ENCODE assay signal across 8 mouse cellular contexts in genomic region chr4:155894311-155894881, GRCm38 (mm10). TPM values are rescaled to one million over a fixed set of nuclear protein-coding genes. Genes with fewer than 3 reads are reported as not detected.
DNase-seq lines count a peak whose midpoint lies in the region; ATAC-seq and TF ChIP-seq lines count a peak whose summit lies in the region.

No protein-coding gene starts in this region.

- 38% methylated on average over 8 of the region's 8 CpGs for WGBS in forebrain, embryonic 10.5 days
- 21% methylated on average over 8 of the region's 8 CpGs for WGBS in heart, embryonic 14.5 days
- 24% methylated on average over 8 of the region's 8 CpGs for WGBS in liver, postnatal 0 days (ENCODE audit: insufficient replicate concordance)
- 8% methylated on average over 8 of the region's 8 CpGs for WGBS in olfactory bulb, adult 2 months

- H3K27ac ChIP-seq in forebrain, embryonic 10.5 days, result no peak overlapping the region
- H3K27ac ChIP-seq in heart, embryonic 14.5 days (replicated peaks in 1 of 2; ENCODE audit: control insufficient read depth in 1 of 2, insufficient read depth in 1 of 2, low read depth in 2 of 2, low read length in 2 of 2), result peak overlapping the region; percentile 1 to 19; a peak in 2 of 4 replicates
- H3K27ac ChIP-seq in liver, postnatal 0 days (ENCODE audit: low read depth), result peak overlapping the region; percentile 23
- peak overlapping the region; percentile 67; the same call in 1 of the 2 replicates for H3K27ac ChIP-seq in olfactory bulb, adult 2 months (ENCODE audit: insufficient read depth, low read depth, low read length)

- TF ChIP-seq POLR2A in olfactory bulb, adult 2 months (IDR thresholded peaks at IDR 0.05; ENCODE audit: insufficient read depth, low read depth, low read length), result no peak

- TF ChIP-seq EP300 in liver, postnatal 0 days (IDR thresholded peaks at IDR 0.05; ENCODE audit: low read depth), result no peak

- H3K4me2 ChIP-seq in heart, embryonic 14.5 days (ENCODE audit: low read length), result peak overlapping the region; percentile 99
- peak overlapping the region; percentile 99 for H3K4me2 ChIP-seq in liver, postnatal 0 days (ENCODE audit: low read depth, low read length)

- DNase-seq in CD8-positive naive resting alpha-beta T cell, adult 2 months (ENCODE audit: low read depth in 2 of 2, low spot score in 2 of 2), result peak; percentile 17 to 32
- peak; percentile 82 for DNase-seq in adrenal gland, postnatal 14 days
- no peak for DNase-seq in forebrain, embryonic 10.5 days (ENCODE audit: extremely low spot score, low spot score)
- DNase-seq in kidney, postnatal 25 days, result peak; percentile 62 to 79
- peak; percentile 66 for DNase-seq in liver, postnatal 0 days
- peak; percentile 85 for DNase-seq in urinary bladder, postnatal 14 days (ENCODE audit: low spot score)

- peak overlapping the region; percentile 94; the same call in 1 of the 2 replicates for H3K4me3 ChIP-seq in forebrain, embryonic 10.5 days
- H3K4me3 ChIP-seq in heart, embryonic 14.5 days (ENCODE audit: control insufficient read depth in 1 of 2, insufficient read depth in 1 of 2, low read depth in 1 of 2, low read length in 2 of 2), result no peak overlapping the region
- H3K4me3 ChIP-seq in liver, postnatal 0 days (ENCODE audit: low read depth, low read length), result peak overlapping the region; percentile 30
- H3K4me3 ChIP-seq in olfactory bulb, adult 2 months (ENCODE audit: insufficient read depth, low read depth, low read length), result peak overlapping the region; percentile 91

- H3K4me1 ChIP-seq in forebrain, embryonic 10.5 days, result peaks cover 50% of the 10 kb centered on the region
- H3K4me1 ChIP-seq in heart, embryonic 14.5 days (ENCODE audit: control insufficient read depth in 2 of 2, insufficient read depth in 2 of 2, low read length in 2 of 2), result peaks cover 20 to 40% of the 10 kb centered on the region in 2 experiments
- peaks cover 44% of the 10 kb centered on the region for H3K4me1 ChIP-seq in liver, postnatal 0 days (ENCODE audit: insufficient read depth)
- H3K4me1 ChIP-seq in olfactory bulb, adult 2 months (ENCODE audit: control insufficient read depth, insufficient read depth, low read length), result peaks cover 39% of the 10 kb centered on the region

- peak overlapping the region; percentile 28; the same call in 1 of the 2 replicates for H3K9ac ChIP-seq in heart, embryonic 14.5 days (ENCODE audit: low read length)
- peak overlapping the region; percentile 31; the same call in 1 of the 2 replicates for H3K9ac ChIP-seq in liver, postnatal 0 days (replicated peaks)

- no peak for TF ChIP-seq CTCF in liver, postnatal 0 days (IDR thresholded peaks at IDR 0.05; ENCODE audit: low read depth)
- TF ChIP-seq CTCF in olfactory bulb, adult 2 months (IDR thresholded peaks at IDR 0.05; ENCODE audit: insufficient read depth, low read depth, low read length), result no peak

- H3K36me3 ChIP-seq in forebrain, embryonic 10.5 days (replicated peaks), result peaks cover 42% of the 10 kb centered on the region
- peaks cover 28% of the 10 kb centered on the region for H3K36me3 ChIP-seq in heart, embryonic 14.5 days (ENCODE audit: control insufficient read depth, insufficient read depth, low read length)
- H3K36me3 ChIP-seq in liver, postnatal 0 days (replicated peaks; ENCODE audit: insufficient read depth, low read length), result peaks cover 21% of the 10 kb centered on the region

- H3K27me3 ChIP-seq in forebrain, embryonic 10.5 days (ENCODE audit: poor library complexity, severe bottlenecking), result no peaks in the 10 kb centered on the region
- H3K27me3 ChIP-seq in heart, embryonic 14.5 days (ENCODE audit: control insufficient read depth, insufficient read depth, low read length), result no peaks in the 10 kb centered on the region
- H3K27me3 ChIP-seq in liver, postnatal 0 days (ENCODE audit: insufficient read depth, low read length), result no peaks in the 10 kb centered on the region

- ATAC-seq in heart, embryonic 14.5 days (ENCODE audit: insufficient number of reproducible peaks, insufficient read depth, low FRiP score, low read depth), result no peak
- ATAC-seq in liver, postnatal 0 days, result no peak

- no peaks in the 10 kb centered on the region for H3K9me3 ChIP-seq in forebrain, embryonic 10.5 days
- H3K9me3 ChIP-seq in heart, embryonic 14.5 days (ENCODE audit: control insufficient read depth, low read length), result no peaks in the 10 kb centered on the region
- no peaks in the 10 kb centered on the region for H3K9me3 ChIP-seq in liver, postnatal 0 days (ENCODE audit: low read length)

RNA-seq across cellular contexts. Expression of gene Acap3, which starts 2.8 kb away (rescaled TPM):
- total RNA-seq in adrenal gland, postnatal 14 days (2021), result 20.3 and 25.6 TPM in 2 replicates
- 24.3 and 24.5 TPM in 2 replicates for polyA plus RNA-seq in forebrain, embryonic 10.5 days (2016; fragmentation: Nextera tagmentation; extraction: Ambion mirVana)
- 9.0 and 9.4 TPM in 2 replicates for polyA plus RNA-seq in heart, embryonic 14.5 days (2014; fragmentation: Nextera tagmentation; extraction: Ambion mirVana)
- polyA plus RNA-seq in liver, postnatal 0 days (2015; fragmentation: Nextera tagmentation; extraction: Ambion mirVana), result 2.1 and 2.8 TPM in 2 replicates
- polyA plus RNA-seq in olfactory bulb, adult 2 months (2012; ENCODE audit: insufficient read depth, insufficient read length, low replicate concordance, missing spikeins), result not detected in 2 replicates

RNA-seq across cellular contexts. Expression of gene Pusl1, which starts 2.8 kb away (rescaled TPM):
- 30.8 and 33.9 TPM in 2 replicates for total RNA-seq in adrenal gland, postnatal 14 days (2021)
- polyA plus RNA-seq in forebrain, embryonic 10.5 days (2016; fragmentation: Nextera tagmentation; extraction: Ambion mirVana), result 54.5 and 56.3 TPM in 2 replicates
- 28.0 and 30.0 TPM in 2 replicates for polyA plus RNA-seq in heart, embryonic 14.5 days (2014; fragmentation: Nextera tagmentation; extraction: Ambion mirVana)
- 14.1 and 15.3 TPM in 2 replicates for polyA plus RNA-seq in liver, postnatal 0 days (2015; fragmentation: Nextera tagmentation; extraction: Ambion mirVana)
- not detected in 2 replicates for polyA plus RNA-seq in olfactory bulb, adult 2 months (2012; ENCODE audit: insufficient read depth, insufficient read length, low replicate concordance, missing spikeins)

RNA-seq across cellular contexts. Expression of gene Ints11, which starts 25.1 kb away (rescaled TPM):
- 26.4 and 32.5 TPM in 2 replicates for total RNA-seq in adrenal gland, postnatal 14 days (2021)
- polyA plus RNA-seq in forebrain, embryonic 10.5 days (2016; fragmentation: Nextera tagmentation; extraction: Ambion mirVana), result 120 and 121 TPM in 2 replicates
- polyA plus RNA-seq in heart, embryonic 14.5 days (2014; fragmentation: Nextera tagmentation; extraction: Ambion mirVana), result 36.0 and 38.5 TPM in 2 replicates
- polyA plus RNA-seq in liver, postnatal 0 days (2015; fragmentation: Nextera tagmentation; extraction: Ambion mirVana), result 14.9 and 17.4 TPM in 2 replicates
- polyA plus RNA-seq in olfactory bulb, adult 2 months (2012; ENCODE audit: insufficient read depth, insufficient read length, low replicate concordance, missing spikeins), result not detected in 2 replicates

RNA-seq across cellular contexts. Expression of gene Cptp, which starts 25.2 kb away (rescaled TPM):
- 18.4 and 21.6 TPM in 2 replicates for total RNA-seq in adrenal gland, postnatal 14 days (2021)
- polyA plus RNA-seq in forebrain, embryonic 10.5 days (2016; fragmentation: Nextera tagmentation; extraction: Ambion mirVana), result 21.2 and 24.0 TPM in 2 replicates
- polyA plus RNA-seq in heart, embryonic 14.5 days (2014; fragmentation: Nextera tagmentation; extraction: Ambion mirVana), result 10.9 and 11.0 TPM in 2 replicates
- polyA plus RNA-seq in liver, postnatal 0 days (2015; fragmentation: Nextera tagmentation; extraction: Ambion mirVana), result 8.1 and 8.4 TPM in 2 replicates
- polyA plus RNA-seq in olfactory bulb, adult 2 months (2012; ENCODE audit: insufficient read depth, insufficient read length, low replicate concordance, missing spikeins), result not detected in 2 replicates

RNA-seq across cellular contexts. Expression of gene Tas1r3, which starts 31.2 kb away (rescaled TPM):
- total RNA-seq in adrenal gland, postnatal 14 days (2021), result 0.19 and 0.56 TPM in 2 replicates
- polyA plus RNA-seq in forebrain, embryonic 10.5 days (2016; fragmentation: Nextera tagmentation; extraction: Ambion mirVana), result 0.12 and 0.33 TPM in 2 replicates
- polyA plus RNA-seq in heart, embryonic 14.5 days (2014; fragmentation: Nextera tagmentation; extraction: Ambion mirVana), result 0.09 and 0.12 TPM in 2 replicates
- polyA plus RNA-seq in liver, postnatal 0 days (2015; fragmentation: Nextera tagmentation; extraction: Ambion mirVana), result 0.08 and 0.09 TPM in 2 replicates
- polyA plus RNA-seq in olfactory bulb, adult 2 months (2012; ENCODE audit: insufficient read depth, insufficient read length, low replicate concordance, missing spikeins), result not detected in 2 replicates

Comparison
In these comparisons a context has a peak if more than half of its experiments do, and no peak if none do; other contexts are left out.
1. H3K4me3 ChIP-seq: peak in forebrain, embryonic 10.5 days (single experiment), liver, postnatal 0 days (single experiment) and olfactory bulb, adult 2 months (single experiment); none in heart, embryonic 14.5 days (0 of 2).
2. RNA of gene Pusl1, which starts 2.8 kb away (polyA plus RNA-seq): 54.5 to 56.3 TPM in forebrain, embryonic 10.5 days, 28.0 to 30.0 TPM in heart, embryonic 14.5 days and 14.1 to 15.3 TPM in liver, postnatal 0 days; not detected in olfactory bulb, adult 2 months; every median in the first group is over 10 times any median in the second.